Mouse (Mus musculus): ENCODE results near the gene Borcs6. TPM values are rescaled to one million over a fixed set of nuclear protein-coding genes. Genes with fewer than 3 reads are reported as not detected.

Gene Borcs6
- total RNA-seq, 2 experiments from 2014 or later, result 26.6 to 30.8 TPM

DNA sequence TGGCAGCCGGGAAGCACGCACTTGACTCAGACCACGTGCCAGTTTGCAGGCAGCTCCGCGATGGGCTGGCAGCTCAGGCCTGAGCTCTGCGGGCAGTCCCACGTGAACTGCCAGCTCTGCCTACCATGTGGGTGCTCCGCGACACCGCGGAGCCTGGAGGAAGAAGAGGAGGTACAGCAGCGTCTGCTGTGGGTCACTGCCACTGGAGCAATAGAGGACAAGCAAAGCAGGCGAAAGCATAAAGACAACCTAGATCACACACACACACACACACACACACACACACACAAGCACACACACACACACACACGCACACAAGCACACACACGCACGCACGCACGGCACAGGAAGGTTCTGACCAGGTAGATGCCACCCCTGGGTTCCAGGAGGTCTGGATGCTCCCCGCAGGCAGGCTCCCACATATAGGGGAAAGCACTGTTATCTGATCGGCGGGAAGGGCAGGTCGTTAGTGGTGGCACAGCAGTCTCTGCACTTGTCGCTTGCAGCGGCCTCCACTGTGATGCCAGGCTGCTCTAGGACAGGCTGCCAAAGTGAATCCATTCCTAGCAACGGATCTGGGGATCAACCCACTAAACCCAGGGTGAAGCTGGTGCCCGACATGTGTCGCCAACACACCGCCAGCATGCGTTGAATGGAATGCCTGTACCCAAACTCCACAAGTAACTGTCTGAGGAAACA is 6.8 kb downstream of the Borcs6 start:
- Histone ChIP-seq H3K27ac (peak overlapping the region; percentile 84), H3K4me3 (peak overlapping the region; percentile 31)
- TF ChIP-seq CTCF (conservative IDR thresholded peaks at IDR 0.05), result no peak
- DNase-seq (ENCODE audit: low spot score in 2 of 2), result no peak

DNA sequence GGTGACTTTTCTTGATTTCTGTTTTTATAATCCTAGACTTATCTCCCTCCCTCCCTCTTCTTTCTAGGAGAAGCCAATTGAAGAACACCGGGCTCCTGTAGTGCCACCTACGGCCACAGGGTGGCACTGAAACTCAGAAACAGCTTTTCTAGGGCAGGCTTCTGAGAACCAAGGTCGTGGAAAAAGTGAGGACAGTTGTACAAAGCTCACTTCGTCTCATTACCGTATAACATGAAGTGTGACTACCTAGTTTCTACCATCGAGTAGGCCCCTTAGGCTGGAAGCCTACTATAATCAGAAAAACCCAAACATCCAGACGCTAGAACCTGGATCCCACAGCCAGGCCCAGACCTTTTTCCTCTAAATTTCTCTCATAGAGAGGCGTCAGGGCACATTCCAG is 7.4 kb downstream of the Borcs6 start:
- H3K4me3 ChIP-seq, result peak overlapping the region; percentile 31

DNA sequence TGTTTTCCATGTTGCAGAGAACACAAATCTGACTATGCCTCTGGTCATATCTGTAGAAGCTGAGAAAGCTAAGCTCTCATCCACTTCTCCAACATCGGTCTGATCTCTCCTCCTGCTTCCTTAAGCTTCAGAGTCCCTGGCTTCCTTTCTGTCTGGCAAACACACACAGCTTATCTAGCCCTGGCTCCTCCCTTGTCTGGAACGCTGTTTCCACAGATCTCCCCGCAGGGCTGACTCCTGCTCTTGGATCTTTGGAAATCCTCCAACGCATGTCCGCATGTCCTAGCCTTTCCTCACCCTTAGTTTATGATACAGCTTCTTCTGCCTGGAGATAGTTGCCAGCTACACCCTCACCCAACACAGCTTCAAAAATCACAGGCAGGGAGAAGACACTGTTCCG is 8.1 kb downstream of the Borcs6 start:
- Histone ChIP-seq H3K27ac (peak overlapping the region; percentile 84), H3K4me3 (no peak overlapping the region)
- no peak for TF ChIP-seq CTCF (conservative IDR thresholded peaks at IDR 0.05)
- DNase-seq (ENCODE audit: low spot score in 2 of 2), result no peak

More for the DNA sequence above, 7.4 kb downstream of the Borcs6 start:
- peak; percentile 88 to 92 for DNase-seq (ENCODE audit: low spot score in 2 of 2)
- peak; percentile 98 for TF ChIP-seq CTCF (conservative IDR thresholded peaks at IDR 0.05)
- peak overlapping the region; percentile 84 for H3K27ac ChIP-seq

- no peak for DNase-seq (ENCODE audit: low spot score in 2 of 2)
- TF ChIP-seq CTCF (conservative IDR thresholded peaks at IDR 0.05), result no peak
- Histone ChIP-seq H3K27ac (peak overlapping the region; percentile 97), H3K4me3 (peak overlapping the region; percentile 78)
These were observed 10.6 kb downstream of the Borcs6 start for GRCm38 (mm10) chr11:69070093-69070492.

- peak within 1 kb of the TSS; percentile 97 for H3K27ac ChIP-seq
- TF ChIP-seq CTCF (conservative IDR thresholded peaks at IDR 0.05), result no peak
- peak; percentile 91 to 92 for DNase-seq (ENCODE audit: low spot score in 2 of 2)
- peak within 1 kb of the TSS; percentile 78 for H3K4me3 ChIP-seq
These were observed 11.2 kb downstream of the Borcs6 start, which contains the start of gene Tmem107 for GRCm38 (mm10) chr11:69070590-69071222. TSS of gene Tmem107 (plus strand) at chr11:69070806.

GRCm38 (mm10) chr11:69071262-69071661 is 11.7 kb downstream of the Borcs6 start:
- no peak for TF ChIP-seq CTCF (conservative IDR thresholded peaks at IDR 0.05)
- no peak for DNase-seq (ENCODE audit: low spot score in 2 of 2)
- Histone ChIP-seq H3K27ac (peak overlapping the region; percentile 97), H3K4me3 (peak overlapping the region; percentile 78)

- no peak for TF ChIP-seq CTCF (conservative IDR thresholded peaks at IDR 0.05)
- no peak for DNase-seq (ENCODE audit: low spot score in 2 of 2)
- Histone ChIP-seq H3K27ac (peak overlapping the region; percentile 100), H3K4me3 (no peak overlapping the region; the same call in 1 of the 2 replicates)
These were observed 12.7 kb downstream of the Borcs6 start for GRCm38 (mm10) chr11:69072234-69072633.

DNA sequence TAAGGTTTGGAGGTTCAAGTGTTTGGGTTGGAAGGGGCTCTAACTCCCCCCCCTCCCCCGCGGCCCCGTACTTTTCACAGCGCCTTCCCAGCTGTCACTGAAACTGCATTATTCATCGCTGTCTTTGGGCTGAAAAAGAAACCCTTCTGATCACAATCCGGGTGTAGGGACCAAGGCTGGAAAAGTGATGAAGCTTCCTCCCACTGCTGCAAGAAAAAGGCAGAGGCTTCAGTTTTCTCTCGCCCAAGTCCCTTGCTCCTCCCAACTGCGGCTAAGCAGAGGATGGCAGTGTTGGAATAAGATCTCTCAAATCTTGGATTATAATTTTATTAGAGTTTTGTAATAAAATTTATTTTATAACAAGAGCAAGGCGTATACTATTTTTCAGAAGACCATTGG is 13.1 kb downstream of the Borcs6 start:
- peak overlapping the region; percentile 57 for H3K4me3 ChIP-seq
- no peak for TF ChIP-seq CTCF (conservative IDR thresholded peaks at IDR 0.05)
- peak overlapping the region; percentile 100 for H3K27ac ChIP-seq
- no peak for DNase-seq (ENCODE audit: low spot score in 2 of 2)

GRCm38 (mm10) chr11:69073065-69073888 is 13.8 kb downstream of the Borcs6 start:
- peak; percentile 85 to 89 for DNase-seq (ENCODE audit: low spot score in 2 of 2)
- Histone ChIP-seq H3K4me3 (peak overlapping the region; percentile 57), H3K27ac (peak overlapping the region; percentile 100)
- TF ChIP-seq CTCF (conservative IDR thresholded peaks at IDR 0.05), result peak; percentile 51

- DNase-seq (ENCODE audit: low spot score in 2 of 2), result no peak
- H3K27ac ChIP-seq, result peak overlapping the region; percentile 100; the same call in 1 of the 2 replicates
- no peak for TF ChIP-seq CTCF (conservative IDR thresholded peaks at IDR 0.05)
- no peak overlapping the region for H3K4me3 ChIP-seq
These were observed 14.6 kb downstream of the Borcs6 start for GRCm38 (mm10) chr11:69073951-69074775.

DNA sequence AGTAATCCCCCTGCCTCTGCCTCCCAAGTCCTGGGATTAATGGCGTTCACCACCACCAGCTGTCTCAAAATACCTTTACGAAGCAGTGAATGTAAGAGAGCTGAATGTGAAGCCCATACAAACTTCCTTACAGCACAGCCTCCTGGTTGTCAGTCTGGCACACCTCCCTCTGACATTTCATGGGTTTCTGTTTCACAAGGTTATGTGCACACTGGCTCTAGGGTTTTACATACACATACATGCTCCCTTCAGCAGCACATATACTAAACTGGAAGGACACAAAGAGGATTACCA is 15.2 kb downstream of the Borcs6 start:
- no peak for TF ChIP-seq CTCF (conservative IDR thresholded peaks at IDR 0.05)
- H3K4me3 ChIP-seq, result no peak overlapping the region
- DNase-seq (ENCODE audit: low spot score in 2 of 2), result no peak
- no peak overlapping the region for H3K27ac ChIP-seq

DNA sequence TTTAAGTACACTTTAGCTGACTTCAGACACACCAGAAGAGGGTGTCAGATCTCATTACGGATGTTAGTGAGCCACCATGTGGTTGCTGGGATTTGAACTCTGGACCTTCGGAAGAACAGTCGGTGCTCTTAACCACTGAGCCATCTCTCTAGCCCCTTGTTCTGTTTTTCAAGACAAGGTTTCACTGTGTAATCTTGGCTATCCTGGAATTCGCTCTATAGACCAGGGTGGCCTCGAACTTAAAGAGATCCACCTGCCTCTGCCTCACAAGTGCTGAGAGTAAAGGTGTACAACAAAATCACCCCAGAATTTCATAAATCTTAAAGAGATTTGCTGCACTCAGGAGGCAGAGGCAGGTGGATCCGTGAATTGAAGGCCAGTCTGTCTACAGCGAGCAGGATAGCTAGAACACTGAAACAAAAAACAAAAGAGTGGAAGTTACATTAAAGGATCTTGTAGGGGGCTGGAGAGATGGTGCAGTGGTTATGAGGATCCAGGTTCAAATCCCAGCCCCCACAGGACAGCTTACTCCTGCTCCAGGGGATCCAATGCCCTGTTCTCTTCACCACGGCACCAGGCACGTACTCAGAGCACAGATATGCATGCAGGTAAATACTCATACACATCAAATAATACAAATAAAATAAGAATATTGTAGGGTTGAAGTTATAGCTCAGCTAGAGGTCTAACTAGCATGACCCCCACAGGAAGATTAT is 16.4 kb downstream of the Borcs6 start:
- no peak overlapping the region for H3K4me3 ChIP-seq
- H3K27ac ChIP-seq, result peak overlapping the region; percentile 53; the same call in 1 of the 2 replicates
- DNase-seq (ENCODE audit: low spot score in 2 of 2), result no peak
- no peak for TF ChIP-seq CTCF (conservative IDR thresholded peaks at IDR 0.05)

All from layer of hippocampus, adult 2 months (tissue).